Mouse (Mus musculus): ENCODE data around the gene Uck1.

Uck1 gene

DNA sequence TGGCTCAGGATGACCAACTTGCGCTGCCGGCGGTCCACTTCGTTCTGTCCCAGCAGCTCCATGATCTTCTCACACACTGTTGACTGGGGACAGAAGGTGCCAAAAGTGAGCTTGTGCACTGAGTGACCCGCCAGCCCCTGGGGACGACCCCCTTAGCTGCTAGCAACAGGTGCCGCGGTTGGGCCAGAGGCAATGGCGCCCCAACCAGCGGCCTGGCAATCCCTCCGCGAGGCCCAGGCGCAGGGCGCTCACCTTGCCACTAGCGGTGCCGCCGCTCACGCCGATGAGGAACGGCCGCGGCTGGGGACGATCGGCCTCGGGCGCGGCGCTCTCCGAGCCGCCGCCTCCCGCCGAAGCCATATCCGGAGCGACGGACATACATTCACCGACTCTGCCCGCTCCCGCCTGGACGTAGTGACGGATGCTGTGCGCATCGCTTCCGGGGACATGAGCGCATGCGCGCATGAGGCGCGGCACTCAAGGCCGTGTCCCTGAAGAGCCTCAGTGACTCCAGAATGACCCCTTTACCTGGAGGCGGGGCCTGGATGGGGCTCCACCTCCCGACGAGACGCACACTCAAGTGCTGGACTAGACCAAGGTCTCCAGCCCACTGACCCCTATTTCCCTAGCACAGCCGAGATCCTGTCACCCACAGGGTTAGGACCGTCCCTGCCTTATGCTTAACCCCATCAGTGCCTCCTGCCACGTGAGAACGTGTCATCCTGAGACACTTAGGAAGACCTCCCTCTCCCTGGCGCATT lies at the start of gene Uck1:
Gene Uck1 (minus strand): TSS at position 503 of the 761 bp plus-strand sequence.
- peak; percentile 90 to 92 for DNase-seq

DNA sequence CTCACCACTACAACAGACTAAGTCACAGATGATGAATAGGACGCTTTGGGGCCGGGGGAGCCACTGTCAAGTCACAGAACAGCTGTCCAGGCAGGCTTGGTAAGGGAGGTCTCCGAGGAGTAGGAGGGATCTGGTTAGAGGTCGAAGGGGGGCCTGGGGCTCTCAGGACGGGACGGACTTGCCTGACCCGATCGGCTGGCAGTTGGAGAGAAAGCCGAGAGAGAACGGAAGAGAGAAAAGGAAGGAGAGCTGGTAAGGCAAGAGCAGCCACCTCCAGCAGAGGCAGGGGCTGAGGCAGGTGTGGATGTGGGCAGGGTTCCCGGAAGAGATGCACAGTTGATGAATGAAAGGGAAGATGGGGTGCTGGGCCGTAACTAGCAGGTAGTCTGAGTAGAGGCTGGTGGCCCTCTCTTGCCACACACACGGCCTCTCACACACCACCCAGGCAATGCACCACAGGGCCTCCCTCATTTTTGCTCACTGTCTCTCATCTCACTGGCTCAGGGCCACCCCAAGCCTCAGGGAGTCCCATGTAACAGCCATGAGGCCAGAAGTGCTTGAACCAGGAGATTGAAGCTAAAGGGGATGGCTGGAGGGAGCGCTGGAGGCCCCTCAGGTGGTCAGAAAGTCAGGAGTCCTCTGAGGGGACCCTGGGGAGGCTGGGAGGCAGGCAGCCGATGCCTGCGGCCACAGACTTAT lies 49.1 kb upstream of the Uck1 start:
- DNase-seq, result peak; percentile 51 to 56

DNA sequence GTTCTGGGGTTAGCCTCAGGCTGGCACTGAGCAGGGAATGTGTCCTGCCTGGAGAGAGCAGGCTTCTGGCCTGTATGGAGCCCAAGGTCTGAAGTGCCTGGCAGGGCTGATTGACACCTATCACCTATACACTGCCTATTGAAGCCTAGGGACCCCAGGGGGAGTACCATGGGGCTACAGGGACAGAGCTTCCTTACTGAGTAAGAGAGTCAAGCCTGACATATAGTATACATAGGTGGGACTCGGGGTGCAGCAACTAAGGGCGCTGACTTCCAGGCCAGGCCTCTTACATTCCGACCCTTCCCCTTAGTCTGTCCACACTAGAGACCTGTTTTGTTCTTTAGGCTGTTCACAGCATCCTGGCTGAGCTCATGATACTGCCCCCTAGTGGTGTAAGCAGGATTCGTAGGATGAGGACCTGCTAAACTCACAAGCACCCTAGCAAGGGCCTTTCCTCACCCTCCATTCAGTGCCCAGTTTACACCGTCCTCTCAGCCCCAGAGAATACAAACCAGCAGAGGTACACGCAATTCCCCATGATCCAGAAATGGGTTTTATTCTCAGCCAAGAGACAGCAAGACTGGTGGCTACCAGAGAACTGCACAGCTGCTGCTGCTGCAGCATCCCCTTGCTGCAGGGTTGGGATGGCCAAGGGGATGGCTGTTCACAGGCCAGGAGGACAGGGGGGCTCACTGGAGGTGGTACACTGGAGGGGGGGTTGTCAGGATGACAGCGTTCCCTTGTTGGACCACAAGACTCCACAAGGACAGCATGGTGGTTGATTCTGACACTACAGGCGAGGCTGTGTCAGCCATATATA lies 48.2 kb upstream of the Uck1 start:
- DNase-seq, result peak; percentile 73 to 83

DNA sequence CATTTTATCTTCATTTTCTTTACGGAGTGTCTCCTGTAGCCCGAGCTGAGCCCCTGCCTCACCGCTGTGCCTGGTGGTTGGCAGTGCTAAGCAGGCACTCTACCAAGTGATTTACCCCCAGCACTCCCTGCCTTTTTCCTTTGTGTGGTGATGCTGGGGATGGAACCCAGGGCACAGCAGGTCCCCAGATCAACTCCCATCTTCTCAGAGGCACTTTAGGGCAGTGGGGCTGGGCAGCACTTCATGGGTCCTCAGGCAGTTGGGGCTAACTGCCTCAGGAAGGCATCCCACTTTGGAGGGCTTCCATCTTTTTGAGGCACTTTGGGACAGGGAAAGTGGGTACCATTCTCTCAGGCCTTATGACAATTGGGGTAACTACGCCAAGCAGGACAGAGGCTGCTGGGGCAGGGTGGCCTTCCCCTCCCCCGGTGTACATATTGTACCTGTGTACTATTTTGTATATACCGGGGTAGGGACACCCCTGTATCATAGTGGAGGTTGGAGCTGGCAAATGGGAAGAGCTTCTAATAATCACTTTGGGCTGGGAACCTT lies 47.4 kb upstream of the Uck1 start:
- DNase-seq, result peak in 1 of 2 experiments; percentile 23

DNA sequence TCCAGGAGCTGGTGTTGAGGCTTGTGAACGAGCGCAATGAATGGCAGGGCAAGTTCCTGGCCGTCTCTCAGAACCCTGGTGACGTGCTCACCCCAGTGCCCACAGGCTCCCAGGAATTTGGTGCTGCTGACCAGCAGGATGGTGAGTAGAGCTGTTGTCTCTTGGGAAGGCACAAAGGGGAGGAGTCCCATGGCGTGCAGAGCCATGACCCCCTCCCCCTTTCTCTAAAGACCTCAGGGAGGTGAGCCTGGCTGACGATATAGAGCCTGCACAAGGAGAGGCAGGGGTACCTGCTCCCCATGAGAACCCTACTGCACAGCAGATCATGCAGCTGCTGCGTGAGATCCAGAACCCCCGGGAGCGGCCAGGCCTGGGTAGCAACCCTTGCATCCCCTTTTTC lies 46.2 kb upstream of the Uck1 start:
- DNase-seq, result peak in 1 of 2 experiments; percentile 21

DNA sequence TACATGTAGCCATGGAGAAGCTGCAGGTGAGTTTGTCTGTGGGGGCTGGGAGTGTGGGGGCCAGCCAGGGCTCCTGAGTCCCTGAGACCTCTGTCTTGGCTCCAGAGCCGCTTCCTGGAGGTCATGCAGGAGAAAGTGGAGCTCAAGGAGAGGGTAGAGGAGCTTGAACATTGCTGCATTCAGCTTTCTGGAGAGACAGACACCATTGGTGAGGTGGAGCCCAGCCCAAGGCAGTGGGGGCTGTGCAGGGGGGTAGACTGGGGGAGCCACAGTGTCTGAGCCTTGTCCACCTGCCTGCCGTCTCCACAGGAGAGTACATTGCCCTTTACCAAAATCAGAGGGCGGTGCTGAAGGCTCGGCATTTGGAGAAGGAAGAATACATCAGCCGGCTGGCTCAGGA lies 45.7 kb upstream of the Uck1 start:
- DNase-seq, result peak in 1 of 2 experiments; percentile 15

DNA sequence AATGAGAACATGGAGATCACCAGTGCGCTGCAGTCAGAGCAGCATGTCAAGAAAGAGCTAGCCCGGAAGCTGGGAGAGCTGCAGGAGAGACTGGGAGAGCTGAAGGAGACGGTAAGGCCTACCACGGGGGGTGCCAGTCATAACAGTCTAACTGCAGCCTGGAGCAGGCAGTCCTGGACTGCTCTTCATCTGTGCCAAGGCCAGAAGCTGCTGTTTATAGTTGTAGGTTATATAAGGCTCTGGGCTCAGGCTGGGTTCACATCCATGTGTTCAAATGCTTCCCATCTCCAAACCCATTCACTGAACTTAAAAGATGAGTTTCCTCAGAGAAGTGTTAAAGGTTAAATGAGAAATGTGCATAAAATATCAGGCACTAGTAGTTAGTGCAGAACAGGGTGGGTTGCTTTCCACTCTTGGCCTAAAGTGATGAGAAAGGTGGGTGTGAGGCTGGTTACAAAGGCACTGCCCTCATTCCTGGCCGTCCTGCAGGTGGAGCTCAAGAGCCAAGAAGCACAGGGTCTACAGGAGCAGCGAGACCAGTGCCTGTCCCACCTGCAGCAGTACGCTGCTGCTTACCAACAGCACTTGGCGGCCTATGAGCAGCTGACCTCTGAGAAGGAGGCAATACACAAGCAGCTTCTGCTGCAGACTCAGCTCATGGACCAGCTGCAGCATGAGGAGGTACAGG lies 44.3 kb upstream of the Uck1 start:
- DNase-seq, result peak; percentile 84 to 85

DNA sequence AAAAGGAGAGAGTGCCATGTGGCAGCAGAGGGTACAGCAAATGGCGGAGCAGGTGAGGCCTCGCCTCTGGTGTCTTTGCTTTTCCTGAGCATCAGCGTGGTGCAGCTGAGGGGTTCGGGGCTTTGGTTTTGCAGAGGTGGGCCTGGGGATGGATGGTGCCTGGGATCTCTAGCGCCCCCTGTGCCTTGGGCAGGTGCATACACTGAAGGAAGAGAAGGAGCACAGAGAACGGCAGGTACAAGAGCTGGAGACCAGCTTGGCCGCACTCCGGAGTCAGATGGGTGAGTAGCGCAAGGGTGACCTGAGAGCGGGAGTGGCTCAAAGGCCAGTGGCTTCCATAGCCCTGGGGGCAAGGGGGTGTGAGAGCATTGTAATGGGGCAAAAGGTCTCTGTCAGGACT lies 43.0 kb upstream of the Uck1 start:
- DNase-seq, result peak in 1 of 2 experiments; percentile 7

DNA sequence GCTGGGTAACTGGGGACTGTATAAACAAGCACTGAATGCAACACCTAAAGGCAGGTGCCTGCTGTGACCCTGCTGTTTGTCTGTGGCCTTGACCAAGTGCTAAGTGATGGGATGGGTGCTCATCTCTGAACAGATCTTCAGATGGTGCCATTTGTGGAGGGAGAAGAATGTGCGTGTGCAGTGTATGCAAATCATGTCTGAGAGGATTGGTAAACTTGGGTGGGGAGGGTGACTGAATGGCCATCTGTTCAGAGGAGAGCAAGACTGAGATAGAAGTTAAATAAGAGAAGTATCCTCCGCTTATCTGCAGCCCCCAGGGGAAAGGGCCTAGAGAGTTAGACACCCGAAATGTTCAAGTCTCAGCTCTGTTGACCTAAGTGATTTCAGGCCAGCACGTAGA lies 39.5 kb upstream of the Uck1 start:
- no peak for DNase-seq

DNA sequence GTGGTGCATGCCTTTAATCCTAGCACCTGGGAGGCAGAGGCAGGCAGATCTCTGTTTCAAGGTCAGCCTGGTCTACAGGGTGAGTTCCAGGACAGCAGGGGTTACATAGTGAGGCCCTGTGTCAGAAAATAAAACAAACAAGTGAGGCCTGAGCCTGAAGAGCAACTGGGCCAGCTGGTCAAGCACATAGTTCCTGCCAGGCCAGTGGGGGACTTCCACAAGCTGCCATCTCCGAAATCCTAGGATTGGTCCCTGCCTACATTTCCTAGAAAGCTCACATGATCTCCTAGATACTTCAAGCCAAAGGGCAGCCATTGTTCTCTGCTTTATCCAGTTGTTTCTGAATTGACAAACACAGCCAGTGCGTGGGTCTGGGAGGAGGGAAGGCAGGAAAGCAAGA lies 35.9 kb upstream of the Uck1 start:
- peak in 1 of 2 experiments; percentile 29 for DNase-seq

DNA sequence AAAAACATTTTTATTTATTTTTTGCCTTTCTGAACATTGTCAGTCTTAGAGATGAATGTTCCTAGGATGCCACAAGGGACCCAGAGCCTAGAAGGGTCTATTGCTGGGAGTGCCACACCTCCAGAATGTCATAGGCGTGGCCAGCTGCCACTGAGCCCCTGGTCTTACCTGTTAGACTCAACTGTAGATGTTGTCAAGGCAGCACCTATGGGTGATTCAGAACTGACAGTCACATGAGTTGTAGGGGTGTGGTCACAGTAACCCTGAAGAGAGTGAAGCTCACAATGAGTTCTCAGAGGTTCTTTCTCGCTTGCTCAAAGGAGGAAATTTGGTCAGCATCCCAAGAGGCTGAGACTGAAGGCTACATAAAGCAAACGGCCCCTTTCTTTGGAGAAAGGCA lies 35.3 kb upstream of the Uck1 start:
- no peak for DNase-seq

DNA sequence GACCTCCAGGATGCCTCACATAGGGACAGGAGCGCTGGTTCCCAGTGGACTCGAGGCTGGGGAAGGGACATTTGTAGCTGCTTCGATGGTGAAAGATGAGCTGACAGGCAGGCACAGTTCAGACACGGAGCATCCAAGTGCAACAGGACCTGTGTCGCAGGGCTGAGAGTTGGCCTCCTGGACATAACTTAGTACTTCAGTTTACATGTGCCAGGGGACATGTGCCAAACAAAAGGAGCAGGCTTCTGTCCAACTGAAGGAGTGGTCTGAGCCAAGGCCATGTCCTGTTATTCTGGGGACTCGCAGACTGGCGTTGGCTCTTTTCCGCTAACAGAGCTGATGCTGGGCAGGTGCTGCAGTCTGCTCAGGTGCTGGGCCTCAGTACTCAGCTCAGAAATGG lies 34.4 kb upstream of the Uck1 start:
- DNase-seq, result peak; percentile 61 to 71

DNA sequence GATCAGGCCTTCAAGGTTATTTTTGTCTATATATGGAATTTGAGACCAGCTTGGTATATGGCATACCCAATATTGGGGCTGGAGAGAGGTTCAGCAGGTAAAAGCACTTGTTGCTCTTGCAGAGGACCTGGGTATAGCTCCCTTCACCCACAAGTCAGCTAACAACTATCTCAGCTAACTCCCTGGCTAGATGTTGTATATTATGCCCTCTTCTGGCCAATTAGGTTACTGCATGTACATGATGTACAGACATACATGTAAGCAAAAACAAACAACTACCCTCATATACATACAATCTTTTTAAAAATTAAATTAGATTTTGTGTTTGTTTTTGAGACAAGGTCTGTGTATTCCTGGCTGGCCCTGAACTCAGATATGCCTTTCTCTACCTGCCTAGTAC lies 29.6 kb upstream of the Uck1 start:
- DNase-seq, result no peak

DNA sequence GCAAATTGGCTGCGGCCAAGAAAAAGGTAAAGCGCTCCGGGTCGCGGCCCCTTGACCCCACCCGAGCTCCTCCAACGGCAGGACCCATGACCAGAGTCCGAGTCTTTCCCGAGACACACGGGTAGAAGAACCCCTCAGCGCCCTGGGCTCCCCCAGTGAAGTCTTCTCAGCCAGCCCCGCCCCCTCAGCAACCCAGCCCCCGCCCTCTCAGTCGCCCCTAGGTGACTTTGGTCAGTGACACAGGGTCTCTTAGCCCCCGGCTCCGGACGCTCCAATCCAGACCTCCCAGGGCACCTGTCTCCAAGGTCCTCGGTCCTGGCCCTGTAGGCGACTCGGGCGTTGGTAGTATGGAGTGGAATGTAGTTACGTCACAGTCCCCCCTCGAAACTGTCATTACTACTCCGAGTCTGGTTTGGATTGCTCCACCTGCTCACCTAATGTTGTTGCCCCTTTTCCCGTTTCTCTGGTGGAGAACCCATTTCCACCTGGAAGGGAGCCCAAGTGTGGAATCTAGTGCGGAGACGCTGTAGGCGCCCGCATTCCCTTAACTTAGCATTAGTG lies 28.5 kb upstream of the Uck1 start:
- DNase-seq, result no peak

DNA sequence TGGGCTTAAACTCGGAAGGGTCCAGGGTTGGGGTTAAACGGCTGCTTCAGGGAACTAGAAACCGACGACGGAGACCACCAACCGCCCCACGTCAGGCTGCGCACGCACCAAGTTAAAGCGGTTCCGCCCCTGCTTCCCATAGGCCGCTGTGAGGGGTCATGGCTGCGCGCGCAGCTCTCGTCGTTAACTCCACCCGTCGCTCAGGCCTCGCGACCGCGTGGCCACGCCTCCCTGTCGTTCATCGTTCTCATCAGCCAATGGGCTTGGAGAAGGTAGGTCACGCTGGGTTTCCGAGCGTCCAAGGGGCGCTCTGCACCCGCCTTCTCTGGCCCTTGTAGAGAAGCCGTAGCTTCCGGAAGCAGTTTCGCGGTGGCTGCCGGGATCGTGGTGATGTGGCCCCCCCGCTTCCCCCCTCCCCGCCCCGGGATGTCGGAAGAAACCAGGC lies 28.0 kb upstream of the Uck1 start, which contains the start of gene Swi5:
Gene Swi5 (minus strand): TSS at position 153 of the 445 bp plus-strand sequence.
- DNase-seq, result peak; percentile 98 to 99

DNA sequence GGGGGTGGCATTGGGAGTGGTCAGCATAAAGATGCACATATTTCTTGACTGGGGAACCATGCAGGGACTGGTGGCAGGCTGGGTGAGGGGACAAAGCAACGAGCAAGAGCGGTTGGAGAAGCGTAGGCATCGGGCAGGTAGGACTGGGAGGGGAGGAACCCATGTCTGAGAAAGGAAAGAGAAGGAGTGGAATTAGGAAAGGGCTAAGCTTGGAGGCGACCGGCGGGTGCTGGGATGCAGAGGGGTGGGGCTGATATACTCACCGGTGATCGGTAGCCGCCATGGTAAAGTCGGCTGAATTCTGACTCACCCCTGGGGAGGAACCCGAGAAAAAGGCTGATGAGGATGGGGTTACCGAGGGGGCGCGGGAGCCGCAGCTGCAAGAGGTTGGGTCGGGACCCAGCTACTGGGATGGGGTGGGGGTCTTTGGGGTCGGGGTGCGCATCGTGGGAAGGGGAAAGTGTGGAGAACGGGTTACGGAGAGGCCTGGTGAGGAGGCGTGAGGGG lies 27.4 kb upstream of the Uck1 start, which contains the start of gene Golga2:
Gene Golga2 (plus strand): TSS at position 51 of the 507 bp plus-strand sequence.
- peak in 1 of 2 experiments; percentile 18 for DNase-seq

DNA sequence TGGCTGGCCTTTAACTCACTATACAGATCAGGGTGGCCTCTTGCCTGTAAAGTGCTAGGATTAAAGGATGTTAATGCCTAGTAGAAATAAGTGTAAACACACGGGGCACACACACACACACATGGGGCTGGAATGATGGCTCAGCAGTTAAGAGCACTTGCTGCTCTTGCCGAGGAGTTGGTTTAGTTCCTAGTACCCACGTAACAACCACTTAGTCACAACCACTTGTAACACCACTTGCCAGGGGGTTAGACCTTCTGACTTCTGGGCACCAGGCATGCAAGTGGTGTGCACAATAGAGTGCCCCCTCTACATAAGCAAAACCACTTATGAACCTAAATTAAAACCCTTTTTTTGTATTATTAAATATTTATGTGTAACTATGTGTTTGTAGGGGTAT lies 24.0 kb upstream of the Uck1 start:
- no peak for DNase-seq

DNA sequence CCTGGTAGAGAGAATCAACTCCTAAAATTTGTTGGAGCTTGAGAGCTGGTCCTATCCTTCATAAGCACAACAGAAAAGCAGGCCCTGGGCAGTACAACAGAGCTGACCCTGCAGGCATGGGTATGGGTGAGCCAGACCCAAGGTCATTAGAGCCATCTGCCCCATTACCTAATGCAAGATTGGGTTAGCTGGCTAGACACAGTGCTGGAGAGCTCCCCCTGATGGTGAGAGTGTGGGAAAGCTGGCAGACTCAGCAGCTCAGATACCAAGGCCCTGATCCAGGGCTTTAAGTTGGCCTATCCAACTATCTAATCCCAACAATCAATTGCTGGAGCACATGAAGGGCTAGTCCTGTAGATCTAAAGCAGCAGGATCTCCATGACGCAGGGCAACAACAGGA lies 22.8 kb upstream of the Uck1 start:
- DNase-seq, result peak; percentile 52 to 56

DNA sequence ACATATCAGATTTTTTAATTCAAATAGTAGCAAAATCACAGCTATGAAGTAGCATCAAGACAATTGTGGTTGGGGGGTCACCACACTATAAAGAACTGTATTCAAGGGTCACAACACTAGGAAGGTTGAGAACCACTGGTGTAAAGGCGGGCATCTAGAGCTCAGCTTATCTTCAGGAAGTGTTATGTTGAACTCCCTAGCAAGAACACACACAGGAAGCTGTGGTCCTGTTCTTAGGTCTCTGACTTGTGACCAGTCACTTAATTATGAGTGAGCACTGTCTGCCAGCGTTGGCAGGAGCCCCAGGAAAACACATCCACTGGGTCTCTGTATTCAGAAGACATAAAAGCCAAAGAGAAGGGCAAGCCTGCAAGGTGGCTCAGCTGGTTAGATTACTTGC lies 22.3 kb upstream of the Uck1 start:
- DNase-seq, result no peak

DNA sequence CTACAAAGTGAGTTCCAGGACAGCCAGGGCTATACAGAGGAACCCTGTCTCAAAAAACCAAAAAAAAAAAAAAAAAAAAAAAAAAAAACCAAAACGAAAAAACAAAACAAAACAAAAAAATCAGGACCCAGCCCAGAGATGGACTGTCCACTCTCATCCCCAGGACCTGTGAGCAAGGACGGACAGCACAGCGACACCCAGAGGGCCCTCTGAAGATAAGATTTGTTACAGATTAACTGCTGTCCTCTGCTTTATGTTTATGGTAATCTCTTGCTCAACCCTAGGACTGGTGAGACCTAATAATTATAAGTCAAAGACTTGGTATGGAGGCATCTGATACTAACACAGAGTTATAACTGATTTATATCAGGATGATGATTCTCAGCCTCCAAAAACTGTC lies 15.9 kb upstream of the Uck1 start:
- no peak for DNase-seq

DNA sequence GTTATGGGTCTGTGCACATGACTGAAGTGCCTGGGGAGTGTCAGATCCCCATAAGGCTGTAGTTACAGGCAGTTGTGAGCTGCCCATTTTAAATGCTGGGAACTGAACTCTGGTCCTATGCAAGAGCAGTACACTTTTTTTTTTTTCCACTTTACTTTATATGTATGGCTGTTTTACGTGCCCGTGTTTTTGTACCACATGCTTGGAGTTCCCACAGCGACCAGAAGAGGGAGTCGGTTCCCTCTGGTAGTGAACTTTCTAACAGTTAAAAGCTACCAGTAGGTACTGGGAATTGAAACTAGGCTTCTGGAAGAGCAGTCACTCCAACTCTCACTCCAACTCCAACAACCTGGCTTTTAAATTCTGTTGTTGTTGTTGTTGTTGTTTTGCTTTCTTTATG lies 676 bp upstream of the Uck1 start:
- DNase-seq, result peak; percentile 51 to 59
